Mouse (Mus musculus) limb, embryonic 14.5 days (tissue): Measurements from ENCODE around the gene Plscr2. TPM values are rescaled to one million over a fixed set of nuclear protein-coding genes. Genes with fewer than 3 reads are reported as not detected.

Experiments
- ATAC-seq: fragments of 200-750 bp; cut with Nextera tagmentation; 2 replicates; pipeline ENCODE4 v1.8.0; 2017; ENCODE audit warnings: low read depth, moderate number of reproducible peaks, moderate TSS enrichment; ENCODE audit not compliant: low FRiP score
- DNase-seq: peaks from one replicate; pipeline ENCODE4 v3.0.0-alpha.2; 2015; ENCODE audit warnings: low spot score
- H3K27ac ChIP-seq: fragments of 300-500 bp; sonication (generic); replicated peaks from 2 replicates; pipeline ENCODE4 v1.5.1; 2014; ENCODE audit warnings: low read depth, mild to moderate bottlenecking, low read length, moderate library complexity, mixed read lengths
- H3K27me3 ChIP-seq: fragments of 300-500 bp; sonication (generic); 2 replicates; pipeline ENCODE4 v1.6.1; 2014; ENCODE audit warnings: low read length, mixed read lengths; ENCODE audit not compliant: control insufficient read depth, insufficient read depth
- H3K36me3 ChIP-seq: fragments of 300-500 bp; sonication (generic); 2 replicates; pipeline ENCODE4 v1.6.1; 2014; ENCODE audit warnings: mild to moderate bottlenecking, low read length, moderate library complexity, mixed read lengths; ENCODE audit not compliant: control insufficient read depth, insufficient read depth
- H3K4me1 ChIP-seq: fragments of 300-500 bp; sonication (generic); 2 replicates; pipeline ENCODE4 v1.6.1; 2014; ENCODE audit warnings: antibody characterized with exemption, low read length, mixed read lengths; ENCODE audit not compliant: control insufficient read depth, insufficient read depth
- H3K4me2 ChIP-seq: fragments of 300-500 bp; sonication (generic); replicated peaks from 2 replicates; pipeline ENCODE4 v1.6.1; 2014; ENCODE audit warnings: low read depth, mild to moderate bottlenecking, low read length, moderate library complexity; ENCODE audit not compliant: severe bottlenecking
- H3K4me3 ChIP-seq: fragments of 300-500 bp; sonication (generic); replicated peaks from 2 replicates; pipeline ENCODE4 v1.5.1; 2014; ENCODE audit warnings: low read length
- H3K9ac ChIP-seq: fragments of 300-500 bp; sonication (generic); 2 replicates; pipeline ENCODE4 v1.6.1; 2014; ENCODE audit warnings: mild to moderate bottlenecking, low read depth, low read length, moderate library complexity; ENCODE audit not compliant: severe bottlenecking
- H3K9me3 ChIP-seq: fragments of 300-500 bp; sonication (generic); 2 replicates; pipeline ENCODE4 v1.6.1; 2016; ENCODE audit warnings: low read length; ENCODE audit not compliant: control insufficient read depth
- POLR2A ChIP-seq: fragments of 200-500 bp; IDR thresholded peaks from 2 replicates; pipeline ENCODE4 v1.8.0; 2012; ENCODE audit warnings: inconsistent platforms, mild to moderate bottlenecking, moderate library complexity, borderline replicate concordance; ENCODE audit not compliant: insufficient read depth, insufficient read length; ENCODE audit errors: extremely low read depth
- WGBS: fragments of 180-500 bp; shearing (Covaris S2); extraction: QIAGEN DNeasy Blood & Tissue Kit; methylation state at CpG from one replicate; pipeline ENCODE4 v1.1.7; 2014; 5-methylcytosine and 5-hydroxymethylcytosine counted together
- polyA plus RNA-seq, 2 experiments: library from polyadenylated mRNA; depleted of rRNA in 1 of 2; stranded (reverse) in 1 of 2; unstranded in 1 of 2; fragments of >200 nt; fragmentation: Nextera tagmentation in 1 of 2; extraction: Ambion mirVana in 1 of 2; gene quantifications; 2 replicates each; pipeline versions ENCODE4 v1.2.1 to v1.2.3; 2012 to 2014

The Plscr2 gene
- 0.77 and 0.96 TPM in 2 replicates for polyA plus RNA-seq (2012; rRNA removed)
- 1.3 and 1.5 TPM in 2 replicates for polyA plus RNA-seq (2014; fragmentation: Nextera tagmentation; extraction: Ambion mirVana)

- Histone ChIP-seq H3K27ac (no peak within 1 kb of the TSS), H3K9ac (no peak within 1 kb of the TSS), H3K36me3 (no peaks in the 10 kb centered on the region), H3K4me2 (peak within 1 kb of the TSS; percentile 8; the same call in 1 of the 2 replicates), H3K27me3 (no peaks in the 10 kb centered on the region), H3K4me3 (no peak within 1 kb of the TSS), H3K4me1 (peaks cover 7% of the 10 kb centered on the region), H3K9me3 (no peaks in the 10 kb centered on the region)
- no peak for TF ChIP-seq POLR2A
- DNase-seq = peak; percentile 54
- peak; percentile 75; the same call in 1 of the 2 replicates for ATAC-seq
- 54% methylated on average over 9 of the region's 9 CpGs for WGBS
Observed at GRCm38 (mm10) chr9:92275486-92276207, at the start of gene Plscr2. Plscr2 (plus strand) TSS chr9:92275602.

GRCm38 (mm10) chr9:92226127-92226655 is 49.2 kb upstream of the Plscr2 start:
- TF ChIP-seq POLR2A = no peak
- Histone ChIP-seq H3K9ac (no peak overlapping the region), H3K4me2 (no peak overlapping the region), H3K27ac (no peak overlapping the region), H3K4me3 (no peak overlapping the region), H3K9me3 (no peaks in the 10 kb centered on the region), H3K36me3 (no peaks in the 10 kb centered on the region), H3K27me3 (no peaks in the 10 kb centered on the region), H3K4me1 (no peaks in the 10 kb centered on the region)
- 84% methylated on average over 3 of the region's 3 CpGs for WGBS
- DNase-seq (no peak), ATAC-seq (no peak)

GRCm38 (mm10) chr9:92226795-92227194 is 48.6 kb upstream of the Plscr2 start:
- no peaks in the 10 kb centered on the region for H3K9me3 ChIP-seq
- H3K27me3 ChIP-seq = no peaks in the 10 kb centered on the region
- no peak overlapping the region for H3K4me2 ChIP-seq
- 82% methylated on average over 3 of the region's 3 CpGs for WGBS
- H3K4me1 ChIP-seq = no peaks in the 10 kb centered on the region
- ATAC-seq (no peak), DNase-seq (no peak)
- H3K4me3 ChIP-seq = no peak overlapping the region
- H3K27ac ChIP-seq = no peak overlapping the region
- TF ChIP-seq POLR2A = no peak
- no peaks in the 10 kb centered on the region for H3K36me3 ChIP-seq
- no peak overlapping the region for H3K9ac ChIP-seq

GRCm38 (mm10) chr9:92228867-92229832 is 46.3 kb upstream of the Plscr2 start:
- no peak overlapping the region for H3K27ac ChIP-seq
- ATAC-seq (no peak), DNase-seq (no peak)
- no peaks in the 10 kb centered on the region for H3K27me3 ChIP-seq
- H3K36me3 ChIP-seq = no peaks in the 10 kb centered on the region
- no peak overlapping the region for H3K9ac ChIP-seq
- H3K4me2 ChIP-seq = no peak overlapping the region
- H3K4me1 ChIP-seq = no peaks in the 10 kb centered on the region
- H3K9me3 ChIP-seq = no peaks in the 10 kb centered on the region
- TF ChIP-seq POLR2A = no peak
- H3K4me3 ChIP-seq = no peak overlapping the region
- WGBS = 70% methylated on average over 16 of the region's 16 CpGs

GRCm38 (mm10) chr9:92229833-92230205 is 45.6 kb upstream of the Plscr2 start:
- DNase-seq (no peak), ATAC-seq (no peak)
- Histone ChIP-seq H3K4me2 (no peak overlapping the region), H3K27me3 (no peaks in the 10 kb centered on the region), H3K9me3 (no peaks in the 10 kb centered on the region), H3K9ac (no peak overlapping the region), H3K4me1 (no peaks in the 10 kb centered on the region), H3K4me3 (no peak overlapping the region), H3K27ac (no peak overlapping the region), H3K36me3 (no peaks in the 10 kb centered on the region)
- no peak for TF ChIP-seq POLR2A
- WGBS = 34% methylated on average over 2 of the region's 2 CpGs
